Mouse (Mus musculus): ENCODE results near the gene Col4a4. TPM values are rescaled to one million over a fixed set of nuclear protein-coding genes. Genes with fewer than 3 reads are reported as not detected.

Col4a4 gene
- polyA plus RNA-seq, 1 experiment from 2014 or later = 0.15 TPM

- ATAC-seq (ENCODE audit: low FRiP score) = no peak
- Histone ChIP-seq H3K4me1 (replicated peaks; ENCODE audit: control insufficient read depth, insufficient read depth, low read length) (no peaks in the 10 kb centered on the region), H3K9me3 (ENCODE audit: control insufficient read depth, low read length) (no peaks in the 10 kb centered on the region), H3K36me3 (ENCODE audit: control insufficient read depth, insufficient read depth, low read length) (no peaks in the 10 kb centered on the region), H3K4me2 (replicated peaks; ENCODE audit: low read depth, low read length) (no peak overlapping the region), H3K27ac (ENCODE audit: low read depth, low read length) (no peak overlapping the region), H3K9ac (ENCODE audit: low read depth, low read length) (no peak overlapping the region), H3K4me3 (ENCODE audit: low read depth, low read length) (no peak overlapping the region), H3K27me3 (ENCODE audit: control insufficient read depth, insufficient read depth, low read length) (no peaks in the 10 kb centered on the region)
- no peak for DNase-seq (ENCODE audit: low spot score)
- WGBS = 85% methylated on average over 6 of the region's 6 CpGs
Observed at GRCm38 (mm10) chr1:82624934-82625333, 38.3 kb upstream of the Col4a4 start.

DNA sequence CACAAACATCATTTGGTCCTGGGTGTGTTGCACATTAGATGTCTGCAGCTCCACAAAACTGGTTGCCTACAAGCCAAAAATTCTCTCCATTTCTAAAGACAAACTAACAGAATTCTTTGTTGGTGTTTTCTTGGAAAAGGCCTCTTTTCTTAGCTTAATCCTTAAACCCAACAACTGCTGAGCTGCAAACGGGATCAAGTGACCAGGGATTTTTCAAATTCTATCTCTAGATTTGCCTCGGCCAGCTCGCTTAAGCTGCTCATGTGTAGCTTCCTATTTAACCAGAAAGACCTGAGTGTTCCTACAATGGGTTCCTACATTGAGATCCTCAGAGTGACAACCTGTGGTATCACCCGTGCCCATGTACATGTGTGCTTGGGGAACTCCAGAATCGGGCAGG is 33.3 kb upstream of the Col4a4 start:
- H3K36me3 ChIP-seq (ENCODE audit: control insufficient read depth, insufficient read depth, low read length) = no peaks in the 10 kb centered on the region
- no peak overlapping the region for H3K27ac ChIP-seq (ENCODE audit: low read depth, low read length)
- H3K4me1 ChIP-seq (replicated peaks; ENCODE audit: control insufficient read depth, insufficient read depth, low read length) = no peaks in the 10 kb centered on the region
- DNase-seq (ENCODE audit: low spot score) = no peak
- no peak overlapping the region for H3K4me3 ChIP-seq (ENCODE audit: low read depth, low read length)
- no peaks in the 10 kb centered on the region for H3K27me3 ChIP-seq (ENCODE audit: control insufficient read depth, insufficient read depth, low read length)
- WGBS = 89% methylated on average over 5 of the region's 5 CpGs
- no peaks in the 10 kb centered on the region for H3K9me3 ChIP-seq (ENCODE audit: control insufficient read depth, low read length)
- no peak for ATAC-seq (ENCODE audit: low FRiP score)
- H3K9ac ChIP-seq (ENCODE audit: low read depth, low read length) = no peak overlapping the region
- H3K4me2 ChIP-seq (replicated peaks; ENCODE audit: low read depth, low read length) = no peak overlapping the region

DNA sequence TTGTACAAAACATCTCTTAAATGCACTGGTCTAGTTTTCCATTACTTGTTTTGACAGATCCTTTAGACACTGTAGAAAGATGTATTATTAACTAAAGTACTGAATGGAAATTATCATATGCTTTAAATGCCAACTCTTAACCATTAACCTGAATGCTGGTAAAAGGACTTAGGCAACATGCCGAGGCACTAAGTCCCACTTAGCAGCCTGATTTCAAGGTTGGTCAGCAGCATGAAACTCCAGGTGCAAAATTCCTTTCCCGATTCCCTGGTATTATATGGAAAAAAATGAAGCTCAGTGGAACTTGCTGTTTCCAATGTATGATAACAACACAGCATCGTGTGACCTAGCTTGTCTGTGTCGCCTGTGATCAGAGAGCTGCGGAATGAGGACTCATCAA is 31.9 kb upstream of the Col4a4 start:
- ATAC-seq (ENCODE audit: low FRiP score) = no peak
- no peaks in the 10 kb centered on the region for H3K27me3 ChIP-seq (ENCODE audit: control insufficient read depth, insufficient read depth, low read length)
- no peaks in the 10 kb centered on the region for H3K9me3 ChIP-seq (ENCODE audit: control insufficient read depth, low read length)
- H3K4me2 ChIP-seq (replicated peaks; ENCODE audit: low read depth, low read length) = no peak overlapping the region
- H3K4me1 ChIP-seq (replicated peaks; ENCODE audit: control insufficient read depth, insufficient read depth, low read length) = no peaks in the 10 kb centered on the region
- no peak overlapping the region for H3K9ac ChIP-seq (ENCODE audit: low read depth, low read length)
- H3K36me3 ChIP-seq (ENCODE audit: control insufficient read depth, insufficient read depth, low read length) = no peaks in the 10 kb centered on the region
- no peak overlapping the region for H3K4me3 ChIP-seq (ENCODE audit: low read depth, low read length)
- H3K27ac ChIP-seq (ENCODE audit: low read depth, low read length) = no peak overlapping the region
- DNase-seq (ENCODE audit: low spot score) = no peak
- 83% methylated on average over 5 of the region's 5 CpGs for WGBS

GRCm38 (mm10) chr1:82618001-82618400 is 31.4 kb upstream of the Col4a4 start:
- DNase-seq (ENCODE audit: low spot score) = no peak
- H3K4me3 ChIP-seq (ENCODE audit: low read depth, low read length) = no peak overlapping the region
- no peak overlapping the region for H3K27ac ChIP-seq (ENCODE audit: low read depth, low read length)
- H3K9ac ChIP-seq (ENCODE audit: low read depth, low read length) = no peak overlapping the region
- 80% methylated on average over 5 of the region's 5 CpGs for WGBS
- no peak for ATAC-seq (ENCODE audit: low FRiP score)
- H3K36me3 ChIP-seq (ENCODE audit: control insufficient read depth, insufficient read depth, low read length) = no peaks in the 10 kb centered on the region
- no peak overlapping the region for H3K4me2 ChIP-seq (replicated peaks; ENCODE audit: low read depth, low read length)
- H3K4me1 ChIP-seq (replicated peaks; ENCODE audit: control insufficient read depth, insufficient read depth, low read length) = no peaks in the 10 kb centered on the region
- no peaks in the 10 kb centered on the region for H3K9me3 ChIP-seq (ENCODE audit: control insufficient read depth, low read length)
- no peaks in the 10 kb centered on the region for H3K27me3 ChIP-seq (ENCODE audit: control insufficient read depth, insufficient read depth, low read length)

DNA sequence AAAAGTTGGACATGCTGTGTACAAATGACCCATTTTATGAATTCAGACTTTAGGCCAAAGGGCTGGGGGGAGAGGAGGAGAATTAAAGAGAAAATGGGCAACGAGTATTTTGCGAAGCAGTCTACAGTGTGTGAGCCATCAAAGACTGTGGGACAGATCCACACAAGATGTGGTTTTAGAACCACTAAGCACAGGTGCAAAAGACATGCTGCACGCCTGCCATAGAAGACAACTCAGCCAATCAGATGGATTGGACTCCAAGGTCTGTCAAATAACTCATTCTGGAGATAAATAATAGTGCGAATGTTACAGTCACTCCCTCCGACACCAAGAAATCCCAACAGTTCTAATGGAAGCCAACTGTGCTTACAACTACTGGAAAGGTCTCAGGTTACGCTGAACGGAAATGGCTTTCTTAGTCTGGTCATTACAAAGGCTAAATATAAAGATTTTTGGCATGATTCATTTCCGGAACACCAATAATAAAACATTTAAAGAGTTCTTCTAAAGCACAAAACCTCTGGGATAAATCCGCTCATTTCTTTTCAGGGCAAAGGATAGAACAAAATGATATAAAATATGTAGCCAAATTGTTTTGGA is 25.5 kb upstream of the Col4a4 start:
- H3K4me1 ChIP-seq (replicated peaks; ENCODE audit: control insufficient read depth, insufficient read depth, low read length) = no peaks in the 10 kb centered on the region

GRCm38 (mm10) chr1:82608646-82609262 is 22.1 kb upstream of the Col4a4 start:
- no peak for ATAC-seq (ENCODE audit: low FRiP score)
- H3K27me3 ChIP-seq (ENCODE audit: control insufficient read depth, insufficient read depth, low read length) = no peaks in the 10 kb centered on the region
- H3K4me3 ChIP-seq (ENCODE audit: low read depth, low read length) = no peak overlapping the region
- H3K9ac ChIP-seq (ENCODE audit: low read depth, low read length) = no peak overlapping the region
- H3K4me1 ChIP-seq (replicated peaks; ENCODE audit: control insufficient read depth, insufficient read depth, low read length) = no peaks in the 10 kb centered on the region
- no peak for DNase-seq (ENCODE audit: low spot score)
- H3K4me2 ChIP-seq (replicated peaks; ENCODE audit: low read depth, low read length) = no peak overlapping the region
- 84% methylated on average over 9 of the region's 9 CpGs for WGBS
- no peaks in the 10 kb centered on the region for H3K9me3 ChIP-seq (ENCODE audit: control insufficient read depth, low read length)
- no peak overlapping the region for H3K27ac ChIP-seq (ENCODE audit: low read depth, low read length)
- no peaks in the 10 kb centered on the region for H3K36me3 ChIP-seq (ENCODE audit: control insufficient read depth, insufficient read depth, low read length)

More for the DNA sequence above, 25.5 kb upstream of the Col4a4 start:
- no peak for DNase-seq (ENCODE audit: low spot score)
- H3K36me3 ChIP-seq (ENCODE audit: control insufficient read depth, insufficient read depth, low read length) = no peaks in the 10 kb centered on the region
- no peaks in the 10 kb centered on the region for H3K27me3 ChIP-seq (ENCODE audit: control insufficient read depth, insufficient read depth, low read length)
- no peak overlapping the region for H3K9ac ChIP-seq (ENCODE audit: low read depth, low read length)
- H3K4me2 ChIP-seq (replicated peaks; ENCODE audit: low read depth, low read length) = no peak overlapping the region
- no peaks in the 10 kb centered on the region for H3K9me3 ChIP-seq (ENCODE audit: control insufficient read depth, low read length)
- no peak overlapping the region for H3K4me3 ChIP-seq (ENCODE audit: low read depth, low read length)
- 83% methylated on average over 9 of the region's 9 CpGs for WGBS
- no peak for ATAC-seq (ENCODE audit: low FRiP score)
- no peak overlapping the region for H3K27ac ChIP-seq (ENCODE audit: low read depth, low read length)

DNA sequence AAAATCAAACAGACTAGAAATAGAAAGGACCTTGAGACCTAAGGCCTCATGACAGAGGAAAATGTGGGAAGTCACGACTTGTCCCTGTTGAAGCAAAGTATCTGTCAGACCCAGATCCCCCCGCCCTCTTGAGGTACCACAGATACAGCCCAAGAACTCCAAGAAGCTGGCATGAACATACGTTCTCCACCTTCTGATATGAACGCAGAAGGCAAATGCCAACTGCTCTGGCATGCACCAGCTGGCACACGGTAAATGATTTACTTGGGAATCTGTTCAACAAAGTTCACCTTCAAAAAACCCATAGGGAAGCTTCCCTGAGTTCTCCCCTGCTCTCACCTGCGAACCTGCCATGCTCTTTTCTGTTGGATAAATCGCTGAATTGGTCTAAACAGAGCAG is 19.2 kb upstream of the Col4a4 start:
- 87% methylated on average over 7 of the region's 7 CpGs for WGBS
- H3K27ac ChIP-seq (ENCODE audit: low read depth, low read length) = no peak overlapping the region
- ATAC-seq (ENCODE audit: low FRiP score) (no peak), DNase-seq (ENCODE audit: low spot score) (no peak)
- H3K4me3 ChIP-seq (ENCODE audit: low read depth, low read length) = no peak overlapping the region
- no peaks in the 10 kb centered on the region for H3K27me3 ChIP-seq (ENCODE audit: control insufficient read depth, insufficient read depth, low read length)
- no peaks in the 10 kb centered on the region for H3K4me1 ChIP-seq (replicated peaks; ENCODE audit: control insufficient read depth, insufficient read depth, low read length)
- H3K4me2 ChIP-seq (replicated peaks; ENCODE audit: low read depth, low read length) = no peak overlapping the region
- H3K9ac ChIP-seq (ENCODE audit: low read depth, low read length) = no peak overlapping the region
- no peaks in the 10 kb centered on the region for H3K36me3 ChIP-seq (ENCODE audit: control insufficient read depth, insufficient read depth, low read length)
- H3K9me3 ChIP-seq (ENCODE audit: control insufficient read depth, low read length) = no peaks in the 10 kb centered on the region

DNA sequence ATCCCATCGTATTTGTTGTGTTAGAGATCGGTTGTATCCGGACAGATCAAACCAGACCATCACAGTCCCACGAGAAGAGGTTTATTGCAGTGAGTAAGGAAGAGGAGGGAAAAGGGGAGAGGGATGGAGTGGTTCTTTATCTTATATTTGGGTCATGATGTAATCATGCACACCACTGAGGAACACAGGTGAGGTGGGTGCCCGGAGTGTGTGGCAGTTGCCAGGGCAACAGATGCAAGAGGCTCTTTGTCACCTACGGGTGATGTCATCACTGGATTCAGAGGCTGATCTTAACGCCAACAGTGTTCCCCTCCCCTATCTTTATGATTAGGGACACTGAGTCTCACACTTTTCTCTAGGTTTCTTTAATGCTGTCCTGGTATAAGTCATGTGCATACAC is 18.7 kb upstream of the Col4a4 start:
- Histone ChIP-seq H3K4me1 (replicated peaks; ENCODE audit: control insufficient read depth, insufficient read depth, low read length) (no peaks in the 10 kb centered on the region), H3K4me2 (replicated peaks; ENCODE audit: low read depth, low read length) (no peak overlapping the region), H3K9ac (ENCODE audit: low read depth, low read length) (no peak overlapping the region), H3K4me3 (ENCODE audit: low read depth, low read length) (no peak overlapping the region), H3K27ac (ENCODE audit: low read depth, low read length) (no peak overlapping the region), H3K36me3 (ENCODE audit: control insufficient read depth, insufficient read depth, low read length) (no peaks in the 10 kb centered on the region), H3K9me3 (ENCODE audit: control insufficient read depth, low read length) (no peaks in the 10 kb centered on the region), H3K27me3 (ENCODE audit: control insufficient read depth, insufficient read depth, low read length) (no peaks in the 10 kb centered on the region)
- 92% methylated on average over 7 of the region's 7 CpGs for WGBS
- ATAC-seq (ENCODE audit: low FRiP score) = no peak
- DNase-seq (ENCODE audit: low spot score) = no peak

DNA sequence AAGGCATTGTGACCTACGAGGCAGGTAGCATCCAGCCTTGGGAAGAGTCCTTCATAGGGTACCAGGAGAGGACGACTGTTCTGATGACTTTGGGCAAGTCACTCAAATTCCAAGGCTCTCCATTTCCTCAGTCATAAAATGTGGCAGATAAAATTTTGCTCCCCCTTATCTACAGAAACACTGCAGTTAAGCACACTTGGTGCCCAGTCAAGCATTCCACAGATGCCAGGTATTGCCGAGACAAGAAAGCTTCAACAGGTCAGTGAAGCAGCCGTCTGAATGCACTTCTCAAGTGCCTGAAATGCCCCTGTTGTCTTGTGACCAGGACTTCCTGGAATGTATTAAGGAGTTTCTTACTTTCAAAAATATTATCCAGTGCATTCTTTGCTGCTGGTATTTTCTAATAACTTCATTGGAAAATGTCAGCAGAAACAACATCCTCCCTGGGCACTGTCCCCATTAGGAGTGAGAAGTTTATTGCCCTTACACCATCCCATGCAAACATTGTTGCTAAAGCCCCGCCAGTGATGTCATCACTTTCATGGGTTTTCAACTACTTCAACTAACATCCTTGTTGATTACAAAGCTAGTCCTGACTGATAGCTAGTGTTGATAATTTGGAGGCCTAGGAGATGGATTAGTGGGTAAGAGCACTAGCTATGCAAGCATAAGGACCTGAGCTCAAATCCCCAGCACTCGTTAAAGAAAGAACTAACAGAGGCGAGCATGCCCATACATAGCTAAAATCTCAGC is 16.7 kb upstream of the Col4a4 start:
- H3K9me3 ChIP-seq (ENCODE audit: control insufficient read depth, low read length) = no peaks in the 10 kb centered on the region
- no peak overlapping the region for H3K9ac ChIP-seq (ENCODE audit: low read depth, low read length)
- no peak for DNase-seq (ENCODE audit: low spot score)
- H3K4me1 ChIP-seq (replicated peaks; ENCODE audit: control insufficient read depth, insufficient read depth, low read length) = no peaks in the 10 kb centered on the region
- ATAC-seq (ENCODE audit: low FRiP score) = no peak
- H3K4me3 ChIP-seq (ENCODE audit: low read depth, low read length) = no peak overlapping the region
- H3K4me2 ChIP-seq (replicated peaks; ENCODE audit: low read depth, low read length) = no peak overlapping the region
- no peaks in the 10 kb centered on the region for H3K27me3 ChIP-seq (ENCODE audit: control insufficient read depth, insufficient read depth, low read length)
- H3K27ac ChIP-seq (ENCODE audit: low read depth, low read length) = no peak overlapping the region
- H3K36me3 ChIP-seq (ENCODE audit: control insufficient read depth, insufficient read depth, low read length) = no peaks in the 10 kb centered on the region
- WGBS = 77% methylated on average over 7 of the region's 7 CpGs

Measured in hindbrain, embryonic 11.5 days (tissue).